8 mouse cellular contexts compared by ENCODE assay signal in genomic region chr11:120672687-120673593, GRCm38 (mm10). TPM values are rescaled to one million over a fixed set of nuclear protein-coding genes. Genes with fewer than 3 reads are reported as not detected.
DNase-seq lines count a peak whose midpoint lies in the region; ATAC-seq and TF ChIP-seq lines count a peak whose summit lies in the region.

Gene Aspscr1, plus strand, starts transcription at chr11:120672973.

- peak; percentile 99 for DNase-seq in 3134 (ENCODE audit: extremely low read depth, insufficient read length, low spot score)
- DNase-seq in adrenal gland, postnatal 36 days = peak; percentile 98 to 100
- peak; percentile 98 for DNase-seq in heart, adult 2 months
- DNase-seq in kidney, adult 8-10 months = peak; percentile 95 to 96
- peak; percentile 97 to 98 for DNase-seq in spleen, postnatal 10 days (ENCODE audit: low spot score in 2 of 2)

- TF ChIP-seq POLR2A in heart, adult 2 months (IDR thresholded peaks at IDR 0.05; ENCODE audit: insufficient read depth, low read depth, low read length) = peak; percentile 72

- H3K9ac ChIP-seq in embryonic facial prominence, embryonic 13.5 days = peak within 1 kb of the TSS; percentile 85
- H3K9ac ChIP-seq in heart, adult 2 months (ENCODE audit: low read depth, low read length) = peak within 1 kb of the TSS; percentile 88
- peak within 1 kb of the TSS; percentile 76 for H3K9ac ChIP-seq in limb, embryonic 13.5 days
- peak within 1 kb of the TSS; percentile 84 for H3K9ac ChIP-seq in midbrain, embryonic 16.5 days (ENCODE audit: low read depth, low read length)

- H3K4me2 ChIP-seq in embryonic facial prominence, embryonic 13.5 days = peak within 1 kb of the TSS; percentile 87
- H3K4me2 ChIP-seq in limb, embryonic 13.5 days (replicated peaks) = peak within 1 kb of the TSS; percentile 89
- peak within 1 kb of the TSS; percentile 91 for H3K4me2 ChIP-seq in midbrain, embryonic 16.5 days (ENCODE audit: low read length)

- H3K27ac ChIP-seq in embryonic facial prominence, embryonic 13.5 days = peak within 1 kb of the TSS; percentile 91
- H3K27ac ChIP-seq in heart, adult 2 months = peak within 1 kb of the TSS; percentile 99
- H3K27ac ChIP-seq in limb, embryonic 13.5 days = peak within 1 kb of the TSS; percentile 79
- peak within 1 kb of the TSS; percentile 91 for H3K27ac ChIP-seq in midbrain, embryonic 16.5 days (ENCODE audit: low read length)

- no peaks in the 10 kb centered on the region for H3K9me3 ChIP-seq in embryonic facial prominence, embryonic 13.5 days
- H3K9me3 ChIP-seq in limb, embryonic 13.5 days = no peaks in the 10 kb centered on the region
- H3K9me3 ChIP-seq in midbrain, embryonic 16.5 days (replicated peaks; ENCODE audit: control insufficient read depth, low read length, poor library complexity, severe bottlenecking) = no peaks in the 10 kb centered on the region

- H3K4me1 ChIP-seq in embryonic facial prominence, embryonic 13.5 days = peaks cover 13% of the 10 kb centered on the region
- peaks cover 4% of the 10 kb centered on the region for H3K4me1 ChIP-seq in heart, adult 2 months (ENCODE audit: control insufficient read depth, insufficient read depth, low read length)
- peaks cover 16% of the 10 kb centered on the region for H3K4me1 ChIP-seq in limb, embryonic 13.5 days
- H3K4me1 ChIP-seq in midbrain, embryonic 16.5 days (ENCODE audit: control insufficient read depth, insufficient read depth, low read length) = peaks cover 17% of the 10 kb centered on the region

- no peaks in the 10 kb centered on the region for H3K27me3 ChIP-seq in embryonic facial prominence, embryonic 13.5 days
- no peaks in the 10 kb centered on the region for H3K27me3 ChIP-seq in heart, adult 2 months (ENCODE audit: control insufficient read depth, insufficient read depth, low read length)
- H3K27me3 ChIP-seq in limb, embryonic 13.5 days = no peaks in the 10 kb centered on the region
- no peaks in the 10 kb centered on the region for H3K27me3 ChIP-seq in midbrain, embryonic 16.5 days (ENCODE audit: control insufficient read depth, insufficient read depth, low read depth, low read length)

- peak within 1 kb of the TSS; percentile 74 for H3K4me3 ChIP-seq in embryonic facial prominence, embryonic 13.5 days
- H3K4me3 ChIP-seq in heart, adult 2 months = peak within 1 kb of the TSS; percentile 90
- H3K4me3 ChIP-seq in limb, embryonic 13.5 days = peak within 1 kb of the TSS; percentile 72
- H3K4me3 ChIP-seq in midbrain, embryonic 16.5 days (ENCODE audit: low read depth, low read length) = peak within 1 kb of the TSS; percentile 68

- peak; percentile 94 for ATAC-seq in embryonic facial prominence, embryonic 13.5 days (ENCODE audit: insufficient number of reproducible peaks, insufficient read depth, low FRiP score, low TSS enrichment, low read depth)
- peak; percentile 97 for ATAC-seq in limb, embryonic 13.5 days (ENCODE audit: low FRiP score, low read depth)
- ATAC-seq in midbrain, embryonic 16.5 days = peak; percentile 96

- intact Hi-C loops in heart, adult 2 months (cut with DNase I) = loop anchor here (5.0 kb wide), 1 partner anchor 41 kb away; the partner anchor contains the start of gene Mafg

- no peak for TF ChIP-seq EP300 in heart, adult 2 months (IDR thresholded peaks at IDR 0.05; ENCODE audit: insufficient read depth, low read depth, low read length)

- H3K79me2 ChIP-seq in heart, adult 2 months (replicated peaks; ENCODE audit: control insufficient read depth, insufficient read depth, low read length) = no peaks in the 10 kb centered on the region

- WGBS in embryonic facial prominence, embryonic 13.5 days = under 1% methylated on average over 79 of the region's 83 CpGs
- 1% methylated on average over 83 of the region's 83 CpGs for WGBS in heart, adult 2 months
- 1% methylated on average over 83 of the region's 83 CpGs for WGBS in limb, embryonic 13.5 days
- WGBS in midbrain, embryonic 16.5 days = 2% methylated on average over 67 of the region's 83 CpGs

- H3K36me3 ChIP-seq in embryonic facial prominence, embryonic 13.5 days = peaks cover 18% of the 10 kb centered on the region
- no peaks in the 10 kb centered on the region for H3K36me3 ChIP-seq in heart, adult 2 months (ENCODE audit: control insufficient read depth, insufficient read depth, low read length)
- peaks cover 23% of the 10 kb centered on the region for H3K36me3 ChIP-seq in limb, embryonic 13.5 days
- H3K36me3 ChIP-seq in midbrain, embryonic 16.5 days (ENCODE audit: control insufficient read depth, insufficient read depth, low read length) = 0 out of 2 replicates have a peak, but pooled peaks cover 6% of the 10 kb centered on the region

- TF ChIP-seq CTCF in heart, adult 2 months (IDR thresholded peaks at IDR 0.05) = no peak

RNA-seq across cellular contexts. Expression of gene Aspscr1, which starts in this region (rescaled TPM):
- 10 to 100 TPM; 71.1 to 95.1 TPM for total RNA-seq in adrenal gland, postnatal 36 days (2021)
- 109 and 123 TPM in 2 replicates for polyA plus RNA-seq in embryonic facial prominence, embryonic 13.5 days (2015; fragmentation: Nextera tagmentation; extraction: Ambion mirVana)
- 10 to 100 TPM; 35.2 to 38.3 TPM for total RNA-seq in heart, adult 2 months (2021)
- polyA plus RNA-seq in heart, adult 2 months (2012; rRNA removed) = 38.4 and 38.6 TPM in 2 replicates
- polyA plus RNA-seq in limb, embryonic 13.5 days (2015; fragmentation: Nextera tagmentation; extraction: Ambion mirVana) = 128 and 129 TPM in 2 replicates
- polyA plus RNA-seq in midbrain, embryonic 16.5 days (2015; fragmentation: Nextera tagmentation; extraction: Ambion mirVana) = 144 and 145 TPM in 2 replicates

Comparison
In these comparisons a context has a peak if more than half of its experiments do, and no peak if none do; other contexts are left out.
1. Peak in every context shown above with its lines: DNase-seq, ATAC-seq, H3K4me3 ChIP-seq and H3K27ac ChIP-seq.